Comparison of ENCODE assay signal across 9 mouse cellular contexts in the genomic region with DNA sequence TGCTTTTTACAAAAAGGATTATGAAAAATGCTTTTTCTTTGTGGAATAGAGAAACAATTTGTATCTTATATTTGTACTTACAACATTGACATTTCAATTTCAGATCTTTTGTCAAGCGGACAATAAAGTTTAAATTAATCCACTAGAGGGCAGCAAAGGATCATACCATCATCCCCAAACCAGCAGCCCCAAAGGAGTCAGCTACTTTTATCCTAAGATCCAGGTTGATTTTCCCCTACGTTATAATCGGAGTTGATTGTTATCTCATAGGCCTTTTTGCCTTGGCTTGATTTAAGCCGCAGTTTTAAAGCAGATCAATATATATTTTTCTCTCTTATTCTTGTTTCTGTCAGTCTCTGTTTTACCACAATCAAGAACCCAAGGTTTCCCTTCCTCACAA. TPM values are rescaled to one million over a fixed set of nuclear protein-coding genes. Genes with fewer than 3 reads are reported as not detected.
DNase-seq lines count a peak whose midpoint lies in the region; ATAC-seq lines count a peak whose summit lies in the region.
"Had no signal": no experiment of that assay in that cellular context is flagged by ENCODE, and none has a peak within 500 bp of the region (broad histone marks: within the 10 kb centered on the region; RNA-seq: fewer than 3 reads in every experiment).

No protein-coding gene starts in this region.

- no peak overlapping the region for H3K4me2 ChIP-seq in forebrain, embryonic 16.5 days (ENCODE audit: low read length)
- H3K4me2 ChIP-seq in midbrain, embryonic 16.5 days (ENCODE audit: low read length): no peak overlapping the region

- DNase-seq in cerebellum, postnatal 10 days: peak; percentile 26 to 75
- DNase-seq in cerebellum, postnatal 36 days: no peak
- peak; percentile 25 for DNase-seq in lung, postnatal 10 days
- DNase-seq in lung, postnatal 4 days: no peak
- DNase-seq in urinary bladder, postnatal 14 days (ENCODE audit: low spot score): no peak
- DNase-seq in kidney, postnatal 4 days: no peak

- H3K36me3 ChIP-seq in forebrain, embryonic 16.5 days (ENCODE audit: control insufficient read depth, insufficient read depth): no peaks in the 10 kb centered on the region
- H3K36me3 ChIP-seq in midbrain, embryonic 16.5 days (ENCODE audit: control insufficient read depth, insufficient read depth, low read length): no peaks in the 10 kb centered on the region

- no peak overlapping the region for H3K27ac ChIP-seq in forebrain, embryonic 16.5 days (ENCODE audit: low read length)
- H3K27ac ChIP-seq in midbrain, embryonic 16.5 days (ENCODE audit: low read length): no peak overlapping the region

- no peak overlapping the region for H3K4me3 ChIP-seq in forebrain, embryonic 16.5 days (replicated peaks; ENCODE audit: low read length)
- H3K4me3 ChIP-seq in midbrain, embryonic 16.5 days (ENCODE audit: low read depth, low read length): no peak overlapping the region

- 15% methylated on average over 4 of the region's 4 CpGs for WGBS in forebrain, embryonic 16.5 days
- WGBS in midbrain, embryonic 16.5 days: 12% methylated on average over 4 of the region's 4 CpGs

- H3K4me1 ChIP-seq in forebrain, embryonic 16.5 days (replicated peaks; ENCODE audit: control insufficient read depth, insufficient read depth, low read length): no peaks in the 10 kb centered on the region; the same call in 1 of the 2 replicates
- H3K4me1 ChIP-seq in midbrain, embryonic 16.5 days (ENCODE audit: control insufficient read depth, insufficient read depth, low read length): no peaks in the 10 kb centered on the region

- peak; percentile 73 for ATAC-seq in forebrain, embryonic 16.5 days
- peak; percentile 80 for ATAC-seq in midbrain, embryonic 16.5 days

- no peak overlapping the region for H3K9ac ChIP-seq in forebrain, embryonic 16.5 days (replicated peaks; ENCODE audit: low read depth, low read length)
- H3K9ac ChIP-seq in midbrain, embryonic 16.5 days (ENCODE audit: low read depth, low read length): no peak overlapping the region

- no peaks in the 10 kb centered on the region for H3K9me3 ChIP-seq in forebrain, embryonic 16.5 days (ENCODE audit: control insufficient read depth, low read length)
- H3K9me3 ChIP-seq in midbrain, embryonic 16.5 days (replicated peaks; ENCODE audit: control insufficient read depth, low read length, poor library complexity, severe bottlenecking): no peaks in the 10 kb centered on the region

- no peaks in the 10 kb centered on the region for H3K27me3 ChIP-seq in forebrain, embryonic 16.5 days (replicated peaks; ENCODE audit: control insufficient read depth, insufficient read depth, low read length)
- H3K27me3 ChIP-seq in midbrain, embryonic 16.5 days (ENCODE audit: control insufficient read depth, insufficient read depth, low read depth, low read length): no peaks in the 10 kb centered on the region

RNA-seq across cellular contexts. Expression of a gene that starts 6.3 kb away (rescaled TPM):
- polyA plus RNA-seq in forebrain, embryonic 16.5 days (2015; fragmentation: Nextera tagmentation; extraction: Ambion mirVana): not detected in 2 replicates
- 0.10 TPM in 1 of 2 replicates, not detected in the other for polyA plus RNA-seq in midbrain, embryonic 16.5 days (2015; fragmentation: Nextera tagmentation; extraction: Ambion mirVana)
- polyA plus RNA-seq: intestine, embryonic 14.5 days had no signal

RNA-seq across cellular contexts. Expression of a gene that starts 18.8 kb away (rescaled TPM):
- polyA plus RNA-seq in forebrain, embryonic 16.5 days (2015; fragmentation: Nextera tagmentation; extraction: Ambion mirVana): 16.2 and 20.6 TPM in 2 replicates
- polyA plus RNA-seq in midbrain, embryonic 16.5 days (2015; fragmentation: Nextera tagmentation; extraction: Ambion mirVana): 15.0 and 15.6 TPM in 2 replicates

Comparison
In these comparisons a context has a peak if more than half of its experiments do, and no peak if none do; other contexts are left out.
1. DNase-seq: peak in cerebellum, postnatal 10 days (2 of 2) and lung, postnatal 10 days (single experiment); none in cerebellum, postnatal 36 days (0 of 2), lung, postnatal 4 days (0 of 2), urinary bladder, postnatal 14 days (single experiment) and kidney, postnatal 4 days (0 of 2).